Mouse (Mus musculus): ENCODE measurements around the gene Lbr.

GRCm38 (mm10) chr1:181793541-181793940, 49.3 kb downstream of the Lbr start:
- TF ChIP-seq POLR2A (IDR thresholded peaks at IDR 0.05; ENCODE audit: insufficient read depth, low read depth, low read length) (no peak), CTCF (IDR thresholded peaks at IDR 0.05) (no peak), EP300 (IDR thresholded peaks at IDR 0.05; ENCODE audit: insufficient read depth, low read depth, low read length) (peak; percentile 86)
